In the genomic region with DNA sequence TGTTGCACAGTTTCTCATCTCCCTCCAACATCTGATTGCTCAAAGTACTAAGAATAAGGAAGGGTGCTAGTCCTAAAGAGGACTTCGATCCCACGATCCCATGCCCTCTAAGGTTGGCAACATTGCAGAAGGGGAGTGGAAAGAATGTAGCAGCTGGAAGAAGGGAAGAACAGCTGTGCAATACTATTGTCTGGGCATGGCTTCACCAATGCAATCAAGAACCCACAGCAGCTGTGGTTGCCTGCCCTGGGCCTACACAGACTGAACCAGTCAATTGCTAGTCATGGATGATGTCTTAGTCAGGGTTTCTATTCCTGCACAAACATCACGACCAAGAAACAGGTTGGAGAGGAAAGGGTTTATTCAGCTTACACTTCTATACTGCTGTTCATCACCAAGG, we compare ENCODE assay signal across 26 mouse cellular contexts. TPM values are rescaled to one million over a fixed set of nuclear protein-coding genes. Genes with fewer than 3 reads are reported as not detected.
"Had no signal": no experiment of that assay in that cellular context is flagged by ENCODE, and none has a peak within 500 bp of the region (broad histone marks: within the 10 kb centered on the region; RNA-seq: fewer than 3 reads in every experiment).

No protein-coding gene starts in this region.

- H3K4me1 ChIP-seq: liver, embryonic 12.5 days had no signal

- ATAC-seq: hindbrain, postnatal 0 days; intestine, embryonic 16.5 days; liver, embryonic 12.5 days had no signal

- H3K36me3 ChIP-seq: heart, embryonic 13.5 days; heart, embryonic 15.5 days; hindbrain, embryonic 13.5 days; hindbrain, embryonic 15.5 days; kidney, embryonic 15.5 days; limb, embryonic 13.5 days; limb, embryonic 15.5 days; liver, embryonic 12.5 days had no signal

- H3K4me3 ChIP-seq: heart, embryonic 13.5 days; heart, embryonic 15.5 days; hindbrain, embryonic 13.5 days; hindbrain, embryonic 15.5 days; kidney, embryonic 15.5 days; limb, embryonic 13.5 days; limb, embryonic 15.5 days; liver, embryonic 12.5 days had no signal

- H3K9me3 ChIP-seq: heart, embryonic 13.5 days; heart, embryonic 15.5 days; hindbrain, embryonic 13.5 days; hindbrain, embryonic 15.5 days; kidney, embryonic 15.5 days; limb, embryonic 13.5 days; limb, embryonic 15.5 days; liver, embryonic 12.5 days had no signal

- H3K9ac ChIP-seq: heart, embryonic 13.5 days; heart, embryonic 15.5 days; hindbrain, embryonic 13.5 days; hindbrain, embryonic 15.5 days; kidney, embryonic 15.5 days; limb, embryonic 13.5 days; limb, embryonic 15.5 days; liver, embryonic 12.5 days; liver, embryonic 14.5 days had no signal

- H3K4me2 ChIP-seq: heart, embryonic 11.5 days; heart, embryonic 13.5 days; heart, embryonic 15.5 days; hindbrain, embryonic 13.5 days; hindbrain, embryonic 15.5 days; kidney, embryonic 15.5 days; limb, embryonic 13.5 days; limb, embryonic 15.5 days; liver, embryonic 12.5 days had no signal

- H3K27me3 ChIP-seq: hindbrain, embryonic 13.5 days; hindbrain, embryonic 15.5 days; kidney, embryonic 15.5 days; limb, embryonic 13.5 days; limb, embryonic 15.5 days; liver, embryonic 12.5 days had no signal

- H3K27ac ChIP-seq: heart, embryonic 13.5 days; heart, embryonic 15.5 days; hindbrain, embryonic 13.5 days; hindbrain, embryonic 15.5 days; hindbrain, postnatal 0 days; kidney, embryonic 15.5 days; kidney, postnatal 0 days; limb, embryonic 13.5 days; limb, embryonic 15.5 days; liver, embryonic 12.5 days; liver, embryonic 14.5 days had no signal

- DNase-seq: gastrocnemius, postnatal 14 days; gastrocnemius, postnatal 36 days; heart, adult 18-20 months; kidney, adult 11 months; kidney, adult 2 months; kidney, adult 9 months; kidney, postnatal 14 days; kidney, postnatal 36 days; layer of hippocampus, adult 9-11 months; layer of hippocampus, postnatal 36 days; left cerebral cortex, postnatal 4 days had no signal

RNA-seq across cellular contexts. Expression of a gene that starts 53.7 kb away (rescaled TPM):
- total RNA-seq: hematopoietic stem cell, adult 5-6 weeks; liver, adult 2 months had no signal
